Mouse (Mus musculus) MEL (cell line): ENCODE results near the gene Fbln1.
A peak's percentile ranks its signal among the peaks of the same experiment; 100 is the strongest.

Source experiments
- CHD2 ChIP-seq: IDR thresholded peaks from 2 replicates; pipeline ENCODE4 v1.6.1; 2011; ENCODE audit warnings: low read length, improper control_type of control experiment
- CTCF ChIP-seq, 3 experiments: IDR thresholded peaks in 2 of 3; conservative IDR thresholded peaks in 1 of 3; 2 replicates each; pipeline ENCODE4 v1.5.1; 2011 to 2012; ENCODE audit warnings: low read length in 3 of 3, low read depth in 2 of 3, mild to moderate bottlenecking in 2 of 3, improper control_type of control experiment in 1 of 3, inconsistent platforms in 1 of 3, mixed read lengths in 1 of 3, moderate library complexity in 1 of 3; ENCODE audit not compliant: control insufficient read depth in 1 of 3, insufficient read depth in 1 of 3, poor library complexity in 1 of 3, severe bottlenecking in 1 of 3
- E2F4 ChIP-seq: IDR thresholded peaks from 2 replicates; pipeline ENCODE4 v1.6.1; 2011; ENCODE audit warnings: low read depth, low read length, improper control_type of control experiment, borderline replicate concordance
- EP300 ChIP-seq, 2 experiments: IDR thresholded peaks; 2 replicates each; pipeline ENCODE4 v1.6.1; 2011; ENCODE audit warnings: improper control_type of control experiment in 2 of 2, low read length in 2 of 2, low read depth in 1 of 2, mild to moderate bottlenecking in 1 of 2
- ETS1 ChIP-seq: IDR thresholded peaks from 2 replicates; pipeline ENCODE4 v1.6.1; 2012; ENCODE audit warnings: low read depth, mild to moderate bottlenecking, inconsistent platforms, low read length, improper control_type of control experiment, moderate library complexity
- HCFC1 ChIP-seq: IDR thresholded peaks from 2 replicates; pipeline ENCODE4 v1.6.1; 2012; ENCODE audit warnings: low read depth, mild to moderate bottlenecking, inconsistent platforms, low read length, improper control_type of control experiment, moderate library complexity
- JUND ChIP-seq: IDR thresholded peaks from 2 replicates; pipeline ENCODE4 v1.6.1; 2011; ENCODE audit warnings: low read depth, mild to moderate bottlenecking, improper control_type of control experiment, low read length
- KAT2A ChIP-seq: conservative IDR thresholded peaks from 2 replicates; pipeline ENCODE4 v1.6.1; 2012; ENCODE audit warnings: low read depth, low read length, improper control_type of control experiment, inconsistent platforms
- MAFK ChIP-seq: IDR thresholded peaks from 2 replicates; pipeline ENCODE4 v1.6.1; 2011; ENCODE audit warnings: low read depth, mild to moderate bottlenecking, low read length, improper control_type of control experiment, borderline replicate concordance
- POLR2A ChIP-seq, 2 experiments: IDR thresholded peaks; 2 replicates each; pipeline ENCODE4 v1.6.1; 2011 to 2012; ENCODE audit warnings: low read length in 2 of 2, mild to moderate bottlenecking in 2 of 2, control low read depth in 1 of 2, improper control_type of control experiment in 1 of 2, low read depth in 1 of 2, moderate library complexity in 1 of 2; ENCODE audit not compliant: control insufficient read depth in 1 of 2, insufficient read depth in 1 of 2, poor library complexity in 1 of 2
- POLR2AphosphoS2 ChIP-seq: IDR thresholded peaks from 2 replicates; pipeline ENCODE4 v1.6.1; 2011; ENCODE audit warnings: low read length, improper control_type of control experiment
- RCOR1 ChIP-seq: IDR thresholded peaks from 2 replicates; pipeline ENCODE4 v1.6.1; 2012; ENCODE audit warnings: low read depth, mild to moderate bottlenecking, inconsistent platforms, low read length, improper control_type of control experiment
- TCF12 ChIP-seq: IDR thresholded peaks from 2 replicates; pipeline ENCODE4 v1.6.1; 2014; ENCODE audit warnings: low read depth, mild to moderate bottlenecking, inconsistent platforms, low read length, improper control_type of control experiment, moderate library complexity
- ZNF384 ChIP-seq: IDR thresholded peaks from 2 replicates; pipeline ENCODE4 v1.6.1; 2012; ENCODE audit warnings: low read depth, mild to moderate bottlenecking, inconsistent platforms, low read length, improper control_type of control experiment

GRCm38 (mm10) chr15:85209341-85209740 lies 3.6 kb downstream of the Fbln1 start:
- TF ChIP-seq ETS1, result no peak
- no peak for TF ChIP-seq EP300 (IDR thresholded peaks at IDR 0.05; ENCODE audit: low read depth in 1 of 2, low read length in 2 of 2)
- TF ChIP-seq MAFK, result no peak
- TF ChIP-seq TCF12, result no peak
- TF ChIP-seq RCOR1, result no peak
- no peak for TF ChIP-seq POLR2A (IDR thresholded peaks at IDR 0.05; ENCODE audit: control insufficient read depth in 1 of 2, insufficient read depth in 1 of 2, low read depth in 1 of 2, low read length in 2 of 2, poor library complexity in 1 of 2)
- TF ChIP-seq KAT2A, result no peak
- no peak for TF ChIP-seq POLR2AphosphoS2
- TF ChIP-seq CHD2, result no peak
- peak in 1 of 3 experiments; percentile 33; a peak in 3 of 6 replicates for TF ChIP-seq CTCF (IDR thresholded peaks at IDR 0.05 in 2 of 3, conservative IDR thresholded peaks at IDR 0.05 in 1 of 3; ENCODE audit: control insufficient read depth in 1 of 3, insufficient read depth in 1 of 3, low read depth in 2 of 3, low read length in 3 of 3, poor library complexity in 1 of 3, severe bottlenecking in 1 of 3)
- TF ChIP-seq ZNF384, result no peak
- TF ChIP-seq HCFC1, result no peak
- no peak for TF ChIP-seq E2F4
- no peak for TF ChIP-seq JUND
